Mouse (Mus musculus) adrenal gland, postnatal 10 days (tissue): ENCODE data around the gene Arrdc4. TPM values are rescaled to one million over a fixed set of nuclear protein-coding genes. Genes with fewer than 3 reads are reported as not detected.
A peak's percentile ranks its signal among the peaks of the same experiment; 100 is the strongest.

Source experiments
- DNase-seq: peaks from one replicate; pipeline ENCODE4 v3.0.0; 2021; ENCODE audit warnings: mixed read lengths
- long read RNA-seq, 2 experiments: library from polyadenylated mRNA; stranded (forward); transcript quantifications; one replicate each; pipeline ENCODE4 v2.0.0; 2021
- total RNA-seq, 2 experiments: library from RNA; stranded (reverse); gene quantifications; 2 replicates each; pipeline ENCODE4 v1.2.3; 2021

Gene Arrdc4
- 10 to 100 TPM; 20.1 to 25.6 TPM for total RNA-seq
- long read RNA-seq, experiment 1, transcript Arrdc4-201 (8 exons, 3,905 nt), result major isoform, 11 of 32 reads
- long read RNA-seq, experiment 1, transcript Arrdc4-202 (5 exons, 1,129 nt), result major isoform, 11 of 32 reads
- long read RNA-seq, experiment 1, partial matches to known transcripts, result 4 of 32 reads
- long read RNA-seq, experiment 1, other reads (novel, unspliced or antisense), result 6 of 32 reads
- long read RNA-seq, experiment 2, transcript Arrdc4-201 (8 exons, 3,905 nt), result major isoform, 16 of 34 reads
- long read RNA-seq, experiment 2, transcript Arrdc4-202 (5 exons, 1,129 nt), result minor isoform, 8 of 34 reads
- long read RNA-seq, experiment 2, partial matches to known transcripts, result 1 of 34 reads
- long read RNA-seq, experiment 2, other reads (novel, unspliced or antisense), result 9 of 34 reads

DNA sequence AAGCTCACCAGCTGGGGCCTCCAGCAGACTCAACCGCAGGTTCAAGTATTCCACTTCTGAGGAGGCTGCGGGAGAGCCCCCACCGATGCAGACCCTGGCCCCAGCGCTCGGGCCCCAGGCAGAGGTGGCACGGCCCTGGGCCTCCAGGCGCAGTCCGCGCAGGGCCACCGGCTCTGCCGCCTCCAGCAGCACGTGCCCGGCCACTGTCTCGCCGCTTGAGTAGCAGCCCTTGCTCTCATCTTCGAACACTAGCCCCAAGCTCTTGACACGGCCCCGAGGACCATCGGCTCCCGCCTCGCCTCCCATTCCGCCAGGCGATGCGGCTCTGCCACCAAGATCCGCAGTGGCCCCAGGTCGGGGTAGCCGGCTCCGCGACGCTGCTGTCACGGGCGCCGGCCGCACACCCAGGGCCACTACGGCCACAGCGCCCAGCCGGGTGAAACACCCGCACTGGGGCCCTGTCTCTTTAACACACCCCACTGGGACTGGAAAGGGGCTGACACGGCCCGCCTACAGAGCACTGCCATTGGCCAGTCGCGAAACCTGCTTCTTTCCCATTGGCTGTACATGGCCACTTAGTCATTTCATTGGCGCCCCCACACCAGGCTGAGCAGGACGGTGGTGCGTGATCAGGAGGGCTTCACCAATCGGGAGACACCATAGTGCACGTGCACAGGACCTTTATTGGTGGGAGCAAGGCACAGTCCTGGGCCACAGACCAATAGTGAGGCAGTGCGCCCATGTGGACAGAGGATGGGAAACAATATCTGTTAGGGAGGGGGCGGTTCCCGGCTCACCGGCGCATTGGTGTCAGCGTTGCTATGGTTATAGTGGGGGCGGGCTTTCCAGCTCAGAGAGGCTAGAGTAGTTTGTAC, at the start of gene Arrdc4:
Gene Arrdc4, minus strand, starts transcription at position 481 of the 875 bp plus-strand sequence.
- DNase-seq, result peak; percentile 99

GRCm38 (mm10) chr7:68795578-68795977, 46.5 kb upstream of the Arrdc4 start:
- DNase-seq, result no peak

DNA sequence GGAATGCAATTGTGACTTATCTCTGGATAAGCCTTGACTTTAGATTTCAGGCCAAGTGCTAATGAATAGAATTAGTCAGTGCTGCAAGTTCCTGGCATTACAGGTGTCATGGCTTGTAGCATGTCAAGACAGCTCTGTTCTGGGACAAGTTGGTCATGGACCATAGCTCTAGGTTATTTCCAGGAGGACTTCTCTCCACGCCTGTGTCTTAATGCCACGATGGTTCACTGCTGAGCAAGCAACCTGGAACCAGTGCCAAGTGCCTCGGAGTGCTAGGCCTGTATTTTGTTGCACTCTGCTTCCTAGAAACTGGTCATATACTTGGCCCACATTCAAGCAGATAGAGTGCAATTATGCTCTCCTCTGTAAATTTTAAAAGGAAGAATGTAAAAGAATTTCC, 39.7 kb upstream of the Arrdc4 start:
- DNase-seq, result peak; percentile 22

GRCm38 (mm10) chr7:68771757-68772094, 22.7 kb upstream of the Arrdc4 start:
- no peak for DNase-seq

- DNase-seq, result no peak
Measured at GRCm38 (mm10) chr7:68770894-68771756, 22.1 kb upstream of the Arrdc4 start.

DNA sequence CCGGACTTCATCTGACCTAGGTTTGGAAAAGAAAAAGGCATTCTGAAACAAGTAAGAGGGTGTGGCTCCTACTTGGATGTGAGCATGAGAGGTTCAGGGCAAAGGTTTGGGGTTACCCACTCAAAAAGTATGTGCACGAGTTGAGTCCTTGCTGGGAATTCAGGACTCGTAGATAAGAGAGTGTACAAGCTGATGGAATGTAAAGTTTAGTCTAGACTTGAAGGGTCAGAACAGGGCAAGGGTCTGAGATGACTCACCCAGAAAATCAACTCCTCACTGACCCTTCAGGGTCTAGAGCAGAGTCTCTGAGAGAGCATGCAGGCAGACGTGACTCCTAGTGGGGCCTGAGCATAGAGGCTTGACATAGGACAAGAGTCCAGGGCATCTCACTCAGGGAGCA, 16.9 kb upstream of the Arrdc4 start:
- no peak for DNase-seq

DNA sequence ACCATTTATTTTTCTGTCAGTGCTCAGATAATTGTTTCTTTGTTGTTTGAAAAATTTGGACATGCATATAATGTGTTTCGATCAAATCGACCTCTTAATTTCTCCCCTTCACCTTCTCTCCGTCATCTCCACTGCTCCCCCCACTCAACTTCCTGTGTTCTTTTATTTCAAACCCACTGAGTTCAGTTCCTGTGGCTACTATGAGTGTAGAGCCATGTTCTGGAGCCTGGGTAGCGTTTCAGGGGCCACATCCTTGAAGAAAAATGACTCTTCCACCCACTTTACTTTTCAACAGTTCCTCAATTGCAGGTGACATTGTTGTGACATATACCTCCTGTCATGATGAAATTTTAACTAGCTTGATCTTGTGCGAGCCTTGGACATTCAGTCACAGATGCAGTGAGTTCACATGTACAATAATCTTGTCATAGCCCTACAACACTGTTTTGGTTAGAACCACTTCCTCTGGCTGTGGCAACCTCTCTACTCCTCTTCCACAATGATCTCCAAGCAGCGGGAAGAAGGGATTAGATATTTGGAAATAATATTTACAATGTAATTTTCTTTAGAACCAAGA, 10.2 kb upstream of the Arrdc4 start:
- no peak for DNase-seq

- no peak for DNase-seq
Measured at GRCm38 (mm10) chr7:68756656-68757204, 7.7 kb upstream of the Arrdc4 start.

DNA sequence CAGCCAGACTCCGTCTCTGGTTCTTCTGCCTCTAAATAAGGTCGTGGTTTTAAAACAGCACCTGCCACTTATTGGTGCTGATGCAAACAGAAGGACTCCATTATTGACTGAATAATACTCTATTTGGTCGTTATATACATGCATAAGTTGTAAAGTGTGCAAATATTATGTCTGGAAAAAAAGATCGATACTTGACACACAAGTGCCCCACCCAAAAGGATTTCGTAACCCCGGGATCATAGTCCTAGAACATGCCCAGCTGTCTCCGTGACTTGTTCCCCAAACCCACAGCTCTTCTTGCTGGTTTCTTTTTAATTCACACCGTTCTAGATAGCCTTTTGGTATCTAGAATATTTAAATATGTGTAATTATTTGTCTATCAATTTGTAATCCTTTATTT, 878 bp upstream of the Arrdc4 start:
- no peak for DNase-seq

- DNase-seq, result no peak
Measured at GRCm38 (mm10) chr7:68748361-68748760, 680 bp downstream of the Arrdc4 start.

- no peak for DNase-seq
Measured at GRCm38 (mm10) chr7:68744616-68745015, 4.4 kb downstream of the Arrdc4 start.

GRCm38 (mm10) chr7:68744206-68744605, 4.8 kb downstream of the Arrdc4 start:
- no peak for DNase-seq

GRCm38 (mm10) chr7:68740763-68741162, 8.3 kb downstream of the Arrdc4 start:
- DNase-seq, result no peak

DNA sequence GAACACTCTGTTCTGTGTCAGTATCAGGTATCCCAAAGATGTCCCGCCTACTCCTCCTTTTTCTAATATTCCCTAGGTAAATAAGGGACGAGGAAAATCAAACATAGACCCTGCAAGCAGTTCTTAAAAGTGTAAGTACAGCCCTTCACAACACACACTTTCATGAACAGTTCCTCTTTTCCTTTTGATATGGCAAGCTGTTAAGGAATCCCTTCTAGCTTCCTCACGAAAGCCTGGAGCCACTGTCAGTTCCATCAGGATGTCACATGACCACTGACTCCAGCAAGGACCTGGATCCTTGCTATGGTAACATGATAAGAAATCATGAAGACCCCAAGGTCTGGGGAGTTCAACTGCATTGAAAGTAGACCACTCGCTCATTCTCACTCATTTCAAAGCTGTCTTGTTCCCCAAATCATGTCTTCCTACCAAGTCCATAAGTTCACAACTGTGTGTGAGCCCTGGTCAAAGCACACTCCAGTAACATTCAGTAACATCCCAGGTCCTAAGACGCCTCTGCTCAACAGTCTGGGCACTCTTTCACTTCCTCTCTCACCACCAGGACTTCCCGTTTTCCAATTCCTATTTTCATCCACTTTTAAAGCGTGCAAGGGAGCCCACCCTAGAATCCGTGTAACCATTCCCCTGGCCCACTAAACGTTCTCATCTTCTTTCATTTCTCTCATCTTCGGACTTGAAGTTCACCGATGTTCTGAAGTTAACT, 10.2 kb downstream of the Arrdc4 start:
- DNase-seq, result no peak

- no peak for DNase-seq
Measured at GRCm38 (mm10) chr7:68726380-68726779, 22.7 kb downstream of the Arrdc4 start.

GRCm38 (mm10) chr7:68724711-68725110, 24.3 kb downstream of the Arrdc4 start:
- no peak for DNase-seq

DNA sequence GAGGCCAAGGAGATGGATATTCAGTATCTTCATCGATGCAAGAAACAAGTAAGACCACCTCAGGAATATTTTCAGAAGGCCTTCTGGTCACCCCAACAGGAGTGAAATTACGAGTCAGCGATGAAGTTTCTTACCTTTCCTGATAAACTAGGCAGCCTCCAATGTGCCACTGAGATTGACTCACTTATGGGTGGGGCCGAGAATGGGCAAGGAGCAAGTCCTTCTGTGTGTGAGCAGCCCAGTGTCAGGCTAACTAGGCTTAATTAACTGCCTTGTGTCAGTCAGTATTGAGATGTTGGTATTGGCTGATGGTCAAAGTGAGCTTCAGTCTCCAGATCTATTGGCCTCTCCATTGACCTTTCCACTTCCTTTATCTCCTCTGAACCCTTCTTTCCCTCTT, 27.5 kb downstream of the Arrdc4 start:
- DNase-seq, result no peak

DNA sequence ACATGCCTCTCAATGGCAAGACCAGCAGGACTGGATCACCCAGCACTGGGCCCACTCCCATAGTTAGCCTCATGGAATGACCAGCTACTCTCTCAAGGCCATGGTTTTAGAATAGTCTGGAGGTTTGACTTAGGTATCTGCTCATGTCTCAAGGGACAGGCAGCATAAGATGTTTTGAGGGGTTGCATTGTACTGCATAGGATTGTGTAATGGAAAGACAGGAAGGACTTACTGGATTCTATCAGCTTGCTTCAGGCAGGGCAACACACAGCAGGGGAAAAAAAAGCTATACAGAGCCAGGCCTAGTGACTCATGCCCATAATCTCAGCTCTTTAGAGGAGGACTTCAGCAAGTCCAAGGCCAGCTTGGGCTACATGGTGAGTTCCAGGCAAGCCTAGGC, 31.1 kb downstream of the Arrdc4 start:
- DNase-seq, result peak; percentile 10

GRCm38 (mm10) chr7:68717498-68717897, 31.5 kb downstream of the Arrdc4 start:
- peak; percentile 69 for DNase-seq

GRCm38 (mm10) chr7:68716926-68717325, 32.1 kb downstream of the Arrdc4 start:
- no peak for DNase-seq

GRCm38 (mm10) chr7:68712928-68713327, 36.1 kb downstream of the Arrdc4 start:
- peak; percentile 43 for DNase-seq
